Mouse (Mus musculus): ENCODE measurements at regions not wholly inside any gene's neighbourhood (a gene's known extent, or its start where the extent isn't known, plus 50 kb on each side); places are given as distances from the start of the nearest gene placed in this dataset.
A peak's percentile ranks its signal among the peaks of the same experiment; 100 is the strongest.

- no peaks in the 10 kb centered on the region for H3K4me1 ChIP-seq (ENCODE audit: control insufficient read depth, insufficient read depth, low read depth, low read length)
- ATAC-seq: no peak
- whole genome bisulfite sequencing: 72% methylated on average over 5 of the region's 5 CpGs
These were observed 204.9 kb upstream of the Irx5 start for GRCm38 (mm10) chr8:92152478-92152877.

GRCm38 (mm10) chr8:92147672-92148071 lies 209.8 kb upstream of the Irx5 start:
- no peak for ATAC-seq
- Histone ChIP-seq H3K9me3 (ENCODE audit: control insufficient read depth, low read length) (peaks cover 3% of the 10 kb centered on the region; the same call in 1 of the 2 replicates), H3K27ac (ENCODE audit: low read depth, low read length) (no peak overlapping the region), H3K9ac (ENCODE audit: low read depth, low read length) (no peak overlapping the region), H3K27me3 (replicated peaks; ENCODE audit: control insufficient read depth, insufficient read depth, low read length) (no peaks in the 10 kb centered on the region), H3K4me1 (ENCODE audit: control insufficient read depth, insufficient read depth, low read depth, low read length) (no peaks in the 10 kb centered on the region), H3K4me2 (ENCODE audit: low read length) (no peak overlapping the region), H3K36me3 (ENCODE audit: control insufficient read depth, insufficient read depth, low read length) (no peaks in the 10 kb centered on the region), H3K4me3 (ENCODE audit: low read length) (no peak overlapping the region)
- WGBS: 93% methylated on average over 3 of the region's 3 CpGs

More at GRCm38 (mm10) chr8:92152478-92152877, 204.9 kb upstream of the Irx5 start:
- H3K4me2 ChIP-seq (ENCODE audit: low read length): no peak overlapping the region
- no peak overlapping the region for H3K4me3 ChIP-seq (ENCODE audit: low read length)
- H3K36me3 ChIP-seq (ENCODE audit: control insufficient read depth, insufficient read depth, low read length): no peaks in the 10 kb centered on the region
- H3K27me3 ChIP-seq (replicated peaks; ENCODE audit: control insufficient read depth, insufficient read depth, low read length): 0 out of 2 replicates have a peak, but pooled peaks cover 2% of the 10 kb centered on the region
- no peaks in the 10 kb centered on the region for H3K9me3 ChIP-seq (ENCODE audit: control insufficient read depth, low read length)
- no peak overlapping the region for H3K27ac ChIP-seq (ENCODE audit: low read depth, low read length)
- no peak overlapping the region for H3K9ac ChIP-seq (ENCODE audit: low read depth, low read length)

- 18% methylated on average over 17 of the region's 17 CpGs for WGBS
- no peaks in the 10 kb centered on the region for H3K27me3 ChIP-seq (replicated peaks; ENCODE audit: control insufficient read depth, insufficient read depth, low read length)
- no peak overlapping the region for H3K27ac ChIP-seq (ENCODE audit: low read depth, low read length)
- no peak overlapping the region for H3K4me3 ChIP-seq (ENCODE audit: low read length)
- H3K4me1 ChIP-seq (ENCODE audit: control insufficient read depth, insufficient read depth, low read depth, low read length): peaks cover 8% of the 10 kb centered on the region
- no peak overlapping the region for H3K9ac ChIP-seq (ENCODE audit: low read depth, low read length)
- no peaks in the 10 kb centered on the region for H3K36me3 ChIP-seq (ENCODE audit: control insufficient read depth, insufficient read depth, low read length)
- H3K9me3 ChIP-seq (ENCODE audit: control insufficient read depth, low read length): no peaks in the 10 kb centered on the region
- ATAC-seq: no peak
- H3K4me2 ChIP-seq (ENCODE audit: low read length): no peak overlapping the region
These were observed 220.1 kb upstream of the Irx5 start for GRCm38 (mm10) chr8:92137091-92137882.

- no peak overlapping the region for H3K4me3 ChIP-seq (ENCODE audit: low read length)
- no peak overlapping the region for H3K9ac ChIP-seq (ENCODE audit: low read depth, low read length)
- no peaks in the 10 kb centered on the region for H3K36me3 ChIP-seq (ENCODE audit: control insufficient read depth, insufficient read depth, low read length)
- 10% methylated on average over 12 of the region's 13 CpGs for WGBS
- H3K4me1 ChIP-seq (ENCODE audit: control insufficient read depth, insufficient read depth, low read depth, low read length): peaks cover 8% of the 10 kb centered on the region
- H3K4me2 ChIP-seq (ENCODE audit: low read length): no peak overlapping the region
- H3K27ac ChIP-seq (ENCODE audit: low read depth, low read length): no peak overlapping the region
- no peaks in the 10 kb centered on the region for H3K27me3 ChIP-seq (replicated peaks; ENCODE audit: control insufficient read depth, insufficient read depth, low read length)
- H3K9me3 ChIP-seq (ENCODE audit: control insufficient read depth, low read length): no peaks in the 10 kb centered on the region
- no peak for ATAC-seq
These were observed 221.0 kb upstream of the Irx5 start for GRCm38 (mm10) chr8:92136413-92136812.

GRCm38 (mm10) chr8:92134434-92134833 lies 223.0 kb upstream of the Irx5 start:
- peak; percentile 14; the same call in 1 of the 2 replicates for ATAC-seq
- H3K4me2 ChIP-seq (ENCODE audit: low read length): no peak overlapping the region
- H3K36me3 ChIP-seq (ENCODE audit: control insufficient read depth, insufficient read depth, low read length): no peaks in the 10 kb centered on the region
- H3K27ac ChIP-seq (ENCODE audit: low read depth, low read length): 0 out of 2 replicates have a peak overlapping the region, but pooled peaks have one; percentile 1
- H3K4me1 ChIP-seq (ENCODE audit: control insufficient read depth, insufficient read depth, low read depth, low read length): peaks cover 8% of the 10 kb centered on the region
- 12% methylated on average over 5 of the region's 5 CpGs for WGBS
- H3K9me3 ChIP-seq (ENCODE audit: control insufficient read depth, low read length): no peaks in the 10 kb centered on the region
- H3K9ac ChIP-seq (ENCODE audit: low read depth, low read length): no peak overlapping the region
- no peak overlapping the region for H3K4me3 ChIP-seq (ENCODE audit: low read length)
- peaks cover 2% of the 10 kb centered on the region; the same call in 1 of the 2 replicates for H3K27me3 ChIP-seq (replicated peaks; ENCODE audit: control insufficient read depth, insufficient read depth, low read length)

GRCm38 (mm10) chr8:92133484-92134406 lies 223.7 kb upstream of the Irx5 start:
- Histone ChIP-seq H3K4me3 (ENCODE audit: low read length) (no peak overlapping the region), H3K27ac (ENCODE audit: low read depth, low read length) (peak overlapping the region; percentile 70; the same call in 1 of the 2 replicates), H3K4me2 (ENCODE audit: low read length) (peak overlapping the region; percentile 21; the same call in 1 of the 2 replicates), H3K4me1 (ENCODE audit: control insufficient read depth, insufficient read depth, low read depth, low read length) (peaks cover 11% of the 10 kb centered on the region), H3K27me3 (replicated peaks; ENCODE audit: control insufficient read depth, insufficient read depth, low read length) (peaks cover 2% of the 10 kb centered on the region; the same call in 1 of the 2 replicates), H3K36me3 (ENCODE audit: control insufficient read depth, insufficient read depth, low read length) (no peaks in the 10 kb centered on the region), H3K9me3 (ENCODE audit: control insufficient read depth, low read length) (no peaks in the 10 kb centered on the region), H3K9ac (ENCODE audit: low read depth, low read length) (no peak overlapping the region)
- ATAC-seq: peak; percentile 88
- WGBS: 11% methylated on average over 24 of the region's 24 CpGs

- H3K4me2 ChIP-seq (ENCODE audit: low read length): no peak overlapping the region
- no peaks in the 10 kb centered on the region for H3K36me3 ChIP-seq (ENCODE audit: control insufficient read depth, insufficient read depth, low read length)
- 18% methylated on average over 4 of the region's 4 CpGs for WGBS
- no peak overlapping the region for H3K9ac ChIP-seq (ENCODE audit: low read depth, low read length)
- H3K4me1 ChIP-seq (ENCODE audit: control insufficient read depth, insufficient read depth, low read depth, low read length): peaks cover 11% of the 10 kb centered on the region
- no peaks in the 10 kb centered on the region for H3K9me3 ChIP-seq (ENCODE audit: control insufficient read depth, low read length)
- no peak overlapping the region for H3K4me3 ChIP-seq (ENCODE audit: low read length)
- peaks cover 2% of the 10 kb centered on the region; the same call in 1 of the 2 replicates for H3K27me3 ChIP-seq (replicated peaks; ENCODE audit: control insufficient read depth, insufficient read depth, low read length)
- no peak for ATAC-seq
- H3K27ac ChIP-seq (ENCODE audit: low read depth, low read length): peak overlapping the region; percentile 70; the same call in 1 of the 2 replicates
These were observed 224.5 kb upstream of the Irx5 start for GRCm38 (mm10) chr8:92132949-92133348.

- 58% methylated on average over 5 of the region's 5 CpGs for WGBS
- H3K27ac ChIP-seq (ENCODE audit: low read depth, low read length): no peak overlapping the region
These were observed 224.9 kb upstream of the Irx5 start for GRCm38 (mm10) chr8:92132526-92132925.

More at GRCm38 (mm10) chr8:92132526-92132925, 224.9 kb upstream of the Irx5 start:
- Histone ChIP-seq H3K4me3 (ENCODE audit: low read length) (no peak overlapping the region), H3K27me3 (replicated peaks; ENCODE audit: control insufficient read depth, insufficient read depth, low read length) (peaks cover 3% of the 10 kb centered on the region), H3K9me3 (ENCODE audit: control insufficient read depth, low read length) (no peaks in the 10 kb centered on the region), H3K4me2 (ENCODE audit: low read length) (no peak overlapping the region), H3K4me1 (ENCODE audit: control insufficient read depth, insufficient read depth, low read depth, low read length) (peaks cover 11% of the 10 kb centered on the region), H3K36me3 (ENCODE audit: control insufficient read depth, insufficient read depth, low read length) (no peaks in the 10 kb centered on the region), H3K9ac (ENCODE audit: low read depth, low read length) (no peak overlapping the region)
- no peak for ATAC-seq

All from hindbrain, embryonic 16.5 days (tissue).